Mouse (Mus musculus) ovary, postnatal 36 days (tissue): ENCODE data around the gene Zkscan17.

Experiments used
- DNase-seq: peaks from one replicate; pipeline ENCODE4 v3.0.0; 2022; ENCODE audit warnings: low spot score, mixed read lengths

Gene Zkscan17

GRCm38 (mm10) chr11:59456891-59457290 lies 69.7 kb downstream of the Zkscan17 start:
- DNase-seq = no peak

- DNase-seq = no peak
These were observed 70.2 kb downstream of the Zkscan17 start for GRCm38 (mm10) chr11:59456346-59456745.

- no peak for DNase-seq
These were observed 75.5 kb downstream of the Zkscan17 start, which contains the start of gene Snap47 for GRCm38 (mm10) chr11:59451086-59451485. Snap47 (minus strand) TSS chr11:59451186.

GRCm38 (mm10) chr11:59450230-59450771 lies 76.2 kb downstream of the Zkscan17 start:
- no peak for DNase-seq

GRCm38 (mm10) chr11:59449741-59450229 lies 76.8 kb downstream of the Zkscan17 start, which contains the start of gene Jmjd4:
Jmjd4 (plus strand) TSS chr11:59450045.
- peak; percentile 93 for DNase-seq

- no peak for DNase-seq
These were observed 83.4 kb downstream of the Zkscan17 start for GRCm38 (mm10) chr11:59443102-59443501.

- no peak for DNase-seq
These were observed 88.6 kb downstream of the Zkscan17 start for GRCm38 (mm10) chr11:59437954-59438353.
